Mouse (Mus musculus): ENCODE results near the gene Ms4a15. TPM values are rescaled to one million over a fixed set of nuclear protein-coding genes. Genes with fewer than 3 reads are reported as not detected.

Gene Ms4a15
- polyA plus RNA-seq, 2 experiments, result not detected

- H3K27ac ChIP-seq, result no peak overlapping the region
- H3K4me2 ChIP-seq (ENCODE audit: low read depth), result no peak overlapping the region
- H3K9me3 ChIP-seq (ENCODE audit: control insufficient read depth, low read length), result no peaks in the 10 kb centered on the region
- no peak overlapping the region for H3K9ac ChIP-seq (replicated peaks)
- H3K4me3 ChIP-seq (ENCODE audit: insufficient read depth in 1 of 2, low read depth in 2 of 2, low read length in 2 of 2), result no peak overlapping the region
- no peaks in the 10 kb centered on the region for H3K27me3 ChIP-seq (ENCODE audit: control insufficient read depth, insufficient read depth, low read length)
- H3K36me3 ChIP-seq (replicated peaks; ENCODE audit: control insufficient read depth, insufficient read depth, low read depth), result no peaks in the 10 kb centered on the region
- TF ChIP-seq CTCF (IDR thresholded peaks at IDR 0.05; ENCODE audit: low read depth) (no peak), EP300 (IDR thresholded peaks at IDR 0.05; ENCODE audit: low read depth) (no peak)
- no peak for ATAC-seq (ENCODE audit: insufficient read depth)
- H3K4me1 ChIP-seq (replicated peaks; ENCODE audit: control insufficient read depth in 2 of 2, insufficient read depth in 2 of 2, low read length in 1 of 2), result no peaks in the 10 kb centered on the region
- no peak for DNase-seq (ENCODE audit: low read depth in 3 of 3, low spot score in 3 of 3)
- WGBS (ENCODE audit: insufficient replicate concordance), result 74% methylated on average over 7 of the region's 7 CpGs
Observed at GRCm38 (mm10) chr19:10968578-10968977, 24.5 kb downstream of the Ms4a15 start.

DNA sequence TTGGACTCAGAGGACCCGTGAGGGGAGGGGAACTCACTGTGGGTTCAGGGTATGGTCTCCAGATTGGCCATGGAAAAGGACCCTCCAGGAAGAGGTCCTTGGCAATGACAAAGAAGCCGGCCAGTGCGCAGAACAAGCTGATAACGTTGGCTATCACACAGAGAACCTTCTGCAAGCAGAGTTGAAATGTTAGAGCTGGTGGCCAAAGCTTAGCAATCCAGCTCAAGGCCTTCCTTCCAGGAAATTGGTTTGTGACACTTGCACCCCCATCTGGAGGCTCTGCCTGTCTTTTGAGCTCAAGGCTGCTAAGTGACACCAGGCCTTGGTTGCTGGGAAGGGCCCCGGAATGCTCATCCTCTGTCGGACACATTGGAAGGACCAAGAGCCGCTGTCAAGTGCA, 27.3 kb downstream of the Ms4a15 start:
- Histone ChIP-seq H3K9ac (replicated peaks) (no peak overlapping the region), H3K4me1 (replicated peaks; ENCODE audit: control insufficient read depth in 2 of 2, insufficient read depth in 2 of 2, low read length in 1 of 2) (no peaks in the 10 kb centered on the region), H3K9me3 (ENCODE audit: control insufficient read depth, low read length) (no peaks in the 10 kb centered on the region), H3K27me3 (ENCODE audit: control insufficient read depth, insufficient read depth, low read length) (no peaks in the 10 kb centered on the region), H3K27ac (no peak overlapping the region), H3K4me3 (ENCODE audit: insufficient read depth in 1 of 2, low read depth in 2 of 2, low read length in 2 of 2) (no peak overlapping the region), H3K4me2 (ENCODE audit: low read depth) (no peak overlapping the region), H3K36me3 (replicated peaks; ENCODE audit: control insufficient read depth, insufficient read depth, low read depth) (no peaks in the 10 kb centered on the region)
- DNase-seq (ENCODE audit: low read depth in 3 of 3, low spot score in 3 of 3) (no peak), ATAC-seq (ENCODE audit: insufficient read depth) (no peak)
- WGBS (ENCODE audit: insufficient replicate concordance), result 62% methylated on average over 7 of the region's 7 CpGs
- TF ChIP-seq CTCF (IDR thresholded peaks at IDR 0.05; ENCODE audit: low read depth), result no peak
- TF ChIP-seq EP300 (IDR thresholded peaks at IDR 0.05; ENCODE audit: low read depth), result no peak

DNA sequence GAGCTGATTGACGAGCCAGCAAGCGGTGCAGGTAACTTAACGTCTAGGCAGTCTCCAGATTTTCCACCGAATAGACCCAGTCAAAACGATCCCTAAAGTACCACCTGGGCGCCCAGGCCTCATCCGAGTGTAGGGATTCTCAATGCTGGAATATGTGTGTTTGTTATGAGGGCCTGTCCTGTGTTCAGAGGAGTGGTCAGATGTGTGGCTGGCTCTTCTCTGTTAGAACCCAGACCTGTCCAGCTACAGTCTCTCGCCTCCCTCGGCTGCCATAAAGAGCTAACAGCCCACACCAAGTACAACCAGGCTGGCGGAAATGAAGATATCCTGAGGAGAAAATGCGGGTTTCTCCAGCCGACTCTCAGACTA, 33.1 kb downstream of the Ms4a15 start:
- Histone ChIP-seq H3K4me2 (ENCODE audit: low read depth) (no peak overlapping the region), H3K4me1 (replicated peaks; ENCODE audit: control insufficient read depth in 2 of 2, insufficient read depth in 2 of 2, low read length in 1 of 2) (no peaks in the 10 kb centered on the region), H3K36me3 (replicated peaks; ENCODE audit: control insufficient read depth, insufficient read depth, low read depth) (no peaks in the 10 kb centered on the region), H3K9me3 (ENCODE audit: control insufficient read depth, low read length) (no peaks in the 10 kb centered on the region), H3K9ac (replicated peaks) (no peak overlapping the region), H3K27ac (no peak overlapping the region), H3K27me3 (ENCODE audit: control insufficient read depth, insufficient read depth, low read length) (no peaks in the 10 kb centered on the region), H3K4me3 (ENCODE audit: insufficient read depth in 1 of 2, low read depth in 2 of 2, low read length in 2 of 2) (no peak overlapping the region)
- DNase-seq (ENCODE audit: low read depth in 3 of 3, low spot score in 3 of 3) (no peak), ATAC-seq (ENCODE audit: insufficient read depth) (no peak)
- WGBS (ENCODE audit: insufficient replicate concordance), result 44% methylated on average over 12 of the region's 12 CpGs
- TF ChIP-seq CTCF (IDR thresholded peaks at IDR 0.05; ENCODE audit: low read depth) (no peak), EP300 (IDR thresholded peaks at IDR 0.05; ENCODE audit: low read depth) (no peak)

DNA sequence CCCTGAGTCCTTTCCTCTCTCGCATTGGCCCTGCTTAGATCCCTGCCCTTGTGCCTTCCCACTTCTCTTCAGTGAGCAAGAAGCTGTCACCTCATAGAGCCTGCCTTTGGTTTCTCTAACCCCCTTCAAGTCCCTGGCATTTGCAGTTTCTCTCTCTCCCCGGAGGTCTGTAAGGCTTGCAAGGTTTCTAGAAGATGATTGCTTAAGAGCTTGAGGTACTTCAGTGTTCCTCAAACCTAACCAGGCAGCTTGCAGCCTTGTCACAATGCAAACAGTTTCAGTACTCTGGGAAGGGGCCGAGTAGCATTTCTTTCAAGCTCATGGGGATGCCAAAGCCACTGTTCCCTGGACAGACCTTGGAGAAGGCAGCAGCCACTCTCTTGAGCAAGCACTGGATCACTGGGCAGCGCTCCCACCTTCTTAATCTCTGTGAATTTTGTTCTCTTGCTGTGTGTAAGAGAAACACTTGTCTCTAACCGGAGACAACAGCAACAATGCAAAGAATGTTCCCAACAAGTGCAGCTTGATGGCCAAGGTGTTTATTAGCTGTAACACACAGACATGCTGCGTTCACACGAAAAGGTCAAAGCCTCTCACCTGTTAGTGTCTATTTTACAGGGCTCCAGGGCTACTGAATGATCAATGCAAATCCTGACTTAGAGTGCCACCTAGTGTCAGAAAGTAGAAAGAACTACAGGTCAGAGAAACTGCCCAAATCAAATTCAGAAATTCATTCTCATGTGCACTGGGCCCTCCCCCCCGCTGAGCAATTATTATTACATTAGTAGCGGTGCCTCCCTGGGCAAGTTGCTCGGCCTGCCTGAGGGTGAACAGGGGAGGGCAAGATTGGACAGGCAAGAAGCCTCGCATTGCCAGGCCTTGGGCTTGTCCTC, 33.7 kb downstream of the Ms4a15 start:
- H3K4me1 ChIP-seq (replicated peaks; ENCODE audit: control insufficient read depth in 2 of 2, insufficient read depth in 2 of 2, low read length in 1 of 2), result no peaks in the 10 kb centered on the region
- no peaks in the 10 kb centered on the region for H3K9me3 ChIP-seq (ENCODE audit: control insufficient read depth, low read length)
- TF ChIP-seq CTCF (IDR thresholded peaks at IDR 0.05; ENCODE audit: low read depth), result peak; percentile 73
- no peak for TF ChIP-seq EP300 (IDR thresholded peaks at IDR 0.05; ENCODE audit: low read depth)
- H3K36me3 ChIP-seq (replicated peaks; ENCODE audit: control insufficient read depth, insufficient read depth, low read depth), result no peaks in the 10 kb centered on the region
- no peak overlapping the region for H3K4me2 ChIP-seq (ENCODE audit: low read depth)
- DNase-seq (ENCODE audit: low read depth in 3 of 3, low spot score in 3 of 3) (peak in 2 of 3 experiments; percentile 45 to 59), ATAC-seq (ENCODE audit: insufficient read depth) (no peak)
- H3K4me3 ChIP-seq (ENCODE audit: insufficient read depth in 1 of 2, low read depth in 2 of 2, low read length in 2 of 2), result no peak overlapping the region
- no peaks in the 10 kb centered on the region for H3K27me3 ChIP-seq (ENCODE audit: control insufficient read depth, insufficient read depth, low read length)
- H3K27ac ChIP-seq, result no peak overlapping the region
- 26% methylated on average over 11 of the region's 11 CpGs for WGBS (ENCODE audit: insufficient replicate concordance)
- H3K9ac ChIP-seq (replicated peaks), result no peak overlapping the region

DNA sequence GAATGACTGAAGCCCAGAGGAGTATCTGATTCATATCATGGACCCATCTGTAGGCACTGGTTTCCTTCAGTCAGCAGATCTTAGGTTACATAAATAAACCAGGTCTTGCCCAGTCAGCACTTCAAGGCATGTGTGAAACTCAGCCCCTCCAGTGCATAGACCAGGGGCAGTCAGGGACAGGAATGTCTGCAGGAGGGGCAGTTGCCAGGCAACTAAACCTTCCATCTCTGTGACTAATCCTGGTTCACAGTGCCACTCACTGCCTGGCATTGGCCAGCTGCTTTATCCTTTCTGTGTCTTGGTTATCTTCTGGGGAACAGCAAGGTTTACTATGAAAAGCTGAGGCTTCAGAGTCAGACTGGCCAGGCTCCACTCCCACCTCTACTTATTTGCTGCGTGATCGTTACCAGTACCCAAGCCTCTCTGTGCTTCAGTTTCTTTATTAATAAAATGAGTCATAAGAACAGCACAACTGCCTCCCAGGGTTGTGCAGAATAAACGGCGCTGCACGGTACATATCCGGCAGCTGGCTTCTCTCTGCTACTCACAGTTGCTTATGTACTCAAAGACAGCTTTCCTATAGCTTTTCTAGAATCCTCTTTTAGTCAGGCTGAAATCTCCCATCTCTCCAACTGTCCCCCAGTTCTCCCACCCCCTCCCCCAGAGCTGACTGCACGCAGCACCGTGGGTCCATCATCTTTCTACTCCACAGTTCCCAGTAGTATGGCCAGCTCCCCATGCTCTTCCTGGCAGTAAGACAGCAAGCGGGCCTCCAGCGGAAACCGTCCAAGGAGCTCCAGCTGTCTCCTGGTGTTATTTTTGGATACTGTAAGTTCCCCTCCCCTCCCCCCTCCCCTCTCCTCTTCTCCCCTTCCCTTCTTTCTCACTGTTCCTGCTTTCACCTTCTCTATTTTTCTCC, 40.8 kb downstream of the Ms4a15 start:
- ATAC-seq (ENCODE audit: insufficient read depth) (no peak), DNase-seq (ENCODE audit: low read depth in 3 of 3, low spot score in 3 of 3) (no peak)
- H3K4me3 ChIP-seq (ENCODE audit: insufficient read depth in 1 of 2, low read depth in 2 of 2, low read length in 2 of 2), result no peak overlapping the region
- no peak overlapping the region for H3K27ac ChIP-seq
- no peaks in the 10 kb centered on the region for H3K36me3 ChIP-seq (replicated peaks; ENCODE audit: control insufficient read depth, insufficient read depth, low read depth)
- 63% methylated on average over 11 of the region's 11 CpGs for WGBS (ENCODE audit: insufficient replicate concordance)
- H3K4me2 ChIP-seq (ENCODE audit: low read depth), result no peak overlapping the region
- peaks cover 4 to 8% of the 10 kb centered on the region in 2 experiments; a peak in 2 of 4 replicates for H3K4me1 ChIP-seq (replicated peaks; ENCODE audit: control insufficient read depth in 2 of 2, insufficient read depth in 2 of 2, low read length in 1 of 2)
- H3K9ac ChIP-seq (replicated peaks), result no peak overlapping the region
- H3K27me3 ChIP-seq (ENCODE audit: control insufficient read depth, insufficient read depth, low read length), result no peaks in the 10 kb centered on the region
- TF ChIP-seq EP300 (IDR thresholded peaks at IDR 0.05; ENCODE audit: low read depth) (no peak), CTCF (IDR thresholded peaks at IDR 0.05; ENCODE audit: low read depth) (no peak)
- no peaks in the 10 kb centered on the region for H3K9me3 ChIP-seq (ENCODE audit: control insufficient read depth, low read length)

Measured in liver, embryonic 14.5 days (tissue).